Mouse (Mus musculus) hematopoietic stem cell, adult 5-6 weeks (primary cell): Measurements from ENCODE around the gene Fam163a. TPM values are rescaled to one million over a fixed set of nuclear protein-coding genes. Genes with fewer than 3 reads are reported as not detected.
A peak's percentile ranks its signal among the peaks of the same experiment; 100 is the strongest.

Experiments
- ATAC-seq, 2 experiments: fragments of 125-278 bp in 1 of 2; replicated peaks in 1 of 2; 2 replicates each; pipeline ENCODE4 v1.8.0; 2016 to 2017; ENCODE audit warnings: inconsistent platforms in 2 of 2, mild to moderate bottlenecking in 2 of 2, moderate number of reproducible peaks in 2 of 2, low read depth in 1 of 2, moderate TSS enrichment in 1 of 2; ENCODE audit not compliant: low FRiP score in 2 of 2, poor library complexity in 2 of 2, severe bottlenecking in 2 of 2, insufficient read depth in 1 of 2, low TSS enrichment in 1 of 2
- total RNA-seq: library from RNA; stranded (forward); fragments of 172-1452, 232-1000 nt; gene quantifications from 2 replicates; pipeline ENCODE4 v1.2.3, GENCODE M21; 2017

The Fam163a gene
- total RNA-seq, 1 experiment from 2014 or later: not detected

DNA sequence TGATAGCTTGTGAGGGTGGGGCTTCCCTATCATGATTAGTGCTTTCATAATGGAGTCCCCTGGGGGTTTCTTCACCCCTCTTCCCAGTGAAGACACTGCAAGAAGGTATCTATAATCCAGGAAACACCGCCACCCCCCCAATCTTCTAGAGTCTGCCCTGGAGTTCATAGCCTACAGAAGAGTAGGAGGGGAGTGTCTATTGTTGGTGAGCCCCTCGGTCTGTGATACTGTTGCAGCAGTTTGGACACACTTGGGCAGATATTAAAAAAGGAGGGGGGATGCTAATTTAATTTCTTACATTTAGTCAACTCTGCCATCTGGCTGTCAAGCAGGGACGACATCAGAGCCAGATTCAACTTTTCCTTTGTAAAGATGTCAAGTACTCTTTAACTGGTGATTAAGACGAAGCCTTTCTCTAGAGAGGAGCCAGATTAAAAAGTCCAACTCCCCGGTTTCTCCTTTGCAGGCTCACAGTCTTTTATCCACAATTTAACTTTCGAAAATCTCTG, 7.0 kb upstream of the Fam163a start:
- no peak for ATAC-seq

DNA sequence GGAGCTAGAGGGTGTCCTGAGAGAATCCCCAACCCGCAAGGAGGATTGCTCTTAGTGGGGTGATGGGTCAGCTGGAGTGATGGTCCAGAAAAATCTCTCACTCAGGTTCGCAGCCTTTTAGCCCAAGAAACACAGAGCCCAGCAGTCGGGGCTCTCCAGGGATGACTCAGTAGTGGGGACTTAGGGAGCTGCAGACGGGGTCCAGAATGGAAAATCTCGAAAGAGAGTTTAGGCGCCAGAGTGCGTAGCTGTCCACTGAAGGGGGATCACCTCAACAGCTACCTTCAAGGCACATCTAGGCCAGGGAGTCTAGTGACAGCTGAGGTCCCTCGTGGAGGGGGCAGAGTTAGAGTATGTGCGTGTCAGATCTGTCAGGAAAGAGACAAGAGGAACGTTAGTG, 338 bp upstream of the Fam163a start:
- no peak for ATAC-seq

DNA sequence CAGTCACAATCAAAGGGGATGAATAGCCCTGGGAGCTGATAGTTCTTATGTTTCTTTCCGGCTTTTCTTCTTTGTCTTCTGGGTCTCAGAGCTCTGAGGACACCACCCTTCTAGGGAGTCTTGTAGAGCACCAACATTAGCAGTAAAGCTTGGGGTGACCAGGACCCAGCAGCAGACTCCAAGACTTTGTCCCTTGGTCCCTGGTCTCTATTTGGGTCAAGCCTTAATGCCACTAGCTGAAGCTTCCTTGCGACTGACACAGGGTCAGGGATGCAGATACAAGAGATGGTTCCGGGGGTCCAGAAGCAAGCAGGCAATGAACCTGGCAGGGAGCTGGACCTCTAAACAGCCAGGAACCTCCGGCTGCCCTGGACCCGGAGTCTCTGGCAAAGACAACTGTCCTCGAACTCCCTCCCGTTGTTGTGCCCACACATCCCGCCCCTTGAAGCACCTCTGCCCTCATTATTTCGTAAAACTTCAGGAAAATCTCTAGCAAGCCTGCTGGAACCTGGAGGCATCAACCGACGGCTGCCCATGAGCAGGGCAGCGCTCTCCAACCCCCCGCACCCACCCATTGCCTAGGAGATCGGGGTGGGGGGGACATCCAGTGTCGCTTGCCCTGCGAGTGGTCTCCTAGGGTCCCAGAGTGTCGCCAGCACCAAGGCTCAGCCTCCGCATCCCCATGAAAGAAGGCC, 718 bp downstream of the Fam163a start:
- no peak for ATAC-seq

DNA sequence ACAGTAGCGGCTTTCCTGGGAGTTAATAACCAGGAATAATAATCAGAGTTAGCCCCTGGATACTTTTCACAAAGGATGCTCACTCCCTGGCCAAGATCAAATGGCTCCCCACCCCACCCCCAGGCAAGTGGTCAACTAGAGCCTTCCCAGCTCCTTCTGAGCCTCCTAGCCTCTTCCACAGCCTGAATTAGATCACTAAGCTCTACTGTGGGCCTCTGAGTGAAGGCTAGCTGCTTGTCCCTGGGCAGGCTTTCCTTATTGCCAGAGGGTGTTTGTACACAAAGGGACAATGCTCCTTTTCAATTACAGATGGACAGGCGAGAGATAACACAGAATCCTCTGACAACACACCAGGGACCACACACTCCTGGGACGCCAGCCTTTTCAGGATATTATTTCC, 2.2 kb downstream of the Fam163a start:
- no peak for ATAC-seq

DNA sequence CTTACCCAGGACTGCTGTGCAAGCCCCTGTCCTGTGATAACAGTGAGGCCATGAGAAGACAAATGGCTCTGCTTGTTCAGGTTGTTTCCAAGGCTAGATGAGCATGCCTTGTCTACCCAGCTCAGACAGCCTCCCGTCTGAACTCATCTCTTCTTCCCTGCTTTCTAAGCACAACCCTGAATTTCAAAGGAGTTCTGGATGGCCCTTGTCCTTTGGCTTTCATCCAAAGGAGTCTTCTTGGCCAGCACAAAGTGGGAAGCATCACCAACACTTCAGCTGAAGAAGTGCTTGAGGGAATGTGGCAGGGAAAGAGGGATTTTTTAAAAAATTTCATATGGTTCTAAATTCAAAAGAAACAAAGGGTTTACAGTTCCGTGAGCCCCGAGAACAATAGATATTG, 3.8 kb downstream of the Fam163a start:
- no peak for ATAC-seq

DNA sequence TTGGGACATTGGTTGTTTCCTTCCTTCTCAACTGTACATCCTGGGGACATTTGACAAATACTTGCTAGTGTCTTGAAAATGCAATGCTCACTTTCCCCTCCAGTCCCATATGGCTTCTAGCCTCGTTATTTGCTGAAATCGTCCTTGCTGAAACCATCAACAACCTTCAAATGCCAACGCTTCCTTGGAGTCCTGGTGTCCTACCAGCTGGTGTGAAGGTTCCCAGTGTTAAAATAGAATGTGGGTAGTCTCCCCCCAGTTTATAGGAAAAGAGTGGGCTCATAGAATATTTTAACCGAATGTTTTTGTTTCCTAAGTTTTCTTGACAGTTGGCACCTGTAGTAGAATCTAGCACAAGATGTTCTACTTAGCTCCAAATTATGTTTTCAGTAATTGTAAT, 7.2 kb downstream of the Fam163a start:
- ATAC-seq: no peak

DNA sequence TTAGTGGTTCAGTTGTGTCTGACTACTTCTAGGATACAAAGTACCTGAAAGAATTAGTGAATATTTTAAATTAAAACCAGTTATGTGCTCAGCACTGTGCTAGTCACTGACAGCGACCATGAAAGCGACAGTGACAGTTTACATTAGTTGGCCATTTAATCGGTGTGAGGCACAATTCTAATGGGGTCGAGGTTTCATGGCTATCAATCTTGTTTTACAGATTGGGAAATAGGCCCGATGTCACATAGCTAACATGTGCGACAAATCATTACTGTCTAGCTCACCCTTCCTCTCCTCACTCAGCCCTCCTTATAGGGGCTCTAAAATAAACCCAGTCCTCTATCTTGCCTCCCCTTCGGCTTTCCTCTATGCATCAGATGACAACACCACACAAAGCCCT, 11.5 kb downstream of the Fam163a start:
- no peak for ATAC-seq

DNA sequence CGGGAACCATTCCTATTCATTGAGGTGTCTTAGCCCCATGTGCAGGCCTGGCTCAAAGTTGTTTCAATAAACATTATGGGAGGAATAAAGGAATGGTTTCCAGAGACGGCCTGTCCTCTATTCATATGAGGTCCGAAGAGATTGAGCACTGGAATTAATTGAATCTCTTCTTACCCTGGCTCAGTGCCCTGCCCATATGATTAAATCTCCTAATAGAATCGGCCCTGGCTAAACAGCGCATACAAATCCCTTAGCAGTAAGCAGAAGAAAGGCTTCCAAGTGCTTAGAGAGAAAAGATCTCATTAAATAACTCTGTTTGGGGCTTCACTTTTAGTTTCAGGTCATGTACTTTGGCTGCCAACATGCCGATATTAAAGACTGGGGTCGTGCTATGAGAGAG, 12.0 kb downstream of the Fam163a start:
- no peak for ATAC-seq

DNA sequence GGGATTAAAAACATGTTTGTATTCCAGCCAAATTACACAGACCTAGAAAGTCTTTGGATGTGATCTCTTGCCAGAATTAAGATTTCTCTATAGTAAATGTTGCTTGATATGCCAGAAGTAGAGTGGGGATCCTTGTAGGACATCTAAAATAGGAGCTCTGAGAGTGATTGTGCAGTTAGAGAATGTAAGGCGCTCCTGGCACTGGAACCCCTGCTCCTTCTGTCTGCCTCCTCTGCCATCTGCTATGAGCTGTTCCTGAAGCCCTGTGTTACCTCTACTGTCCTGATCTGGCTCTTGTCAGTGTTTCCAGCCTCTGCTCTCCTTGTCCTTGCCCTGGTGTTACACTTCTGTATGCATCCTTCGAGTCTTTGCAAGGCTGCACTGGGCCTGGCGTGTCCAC, 18.2 kb downstream of the Fam163a start:
- no peak for ATAC-seq

DNA sequence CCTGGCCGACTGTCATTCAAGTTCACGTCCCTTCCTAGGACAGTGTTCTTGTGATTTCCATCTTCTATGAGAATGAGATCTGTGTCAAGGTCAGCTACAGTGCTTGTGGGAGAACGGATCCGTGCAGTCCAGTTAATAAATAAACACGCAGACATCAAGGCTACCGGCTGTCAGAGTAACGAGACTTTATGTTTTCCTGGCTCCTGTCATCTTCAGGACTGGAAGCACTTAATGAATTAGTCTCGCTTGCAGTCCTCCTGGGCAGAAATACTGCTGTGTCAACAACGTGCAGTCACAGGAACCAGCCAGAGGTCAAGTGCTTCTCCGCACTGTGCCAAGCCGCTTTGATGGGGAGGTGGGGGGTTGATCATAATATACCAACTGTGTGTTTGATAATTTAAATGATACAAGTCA, 20.7 kb downstream of the Fam163a start:
- ATAC-seq: no peak

DNA sequence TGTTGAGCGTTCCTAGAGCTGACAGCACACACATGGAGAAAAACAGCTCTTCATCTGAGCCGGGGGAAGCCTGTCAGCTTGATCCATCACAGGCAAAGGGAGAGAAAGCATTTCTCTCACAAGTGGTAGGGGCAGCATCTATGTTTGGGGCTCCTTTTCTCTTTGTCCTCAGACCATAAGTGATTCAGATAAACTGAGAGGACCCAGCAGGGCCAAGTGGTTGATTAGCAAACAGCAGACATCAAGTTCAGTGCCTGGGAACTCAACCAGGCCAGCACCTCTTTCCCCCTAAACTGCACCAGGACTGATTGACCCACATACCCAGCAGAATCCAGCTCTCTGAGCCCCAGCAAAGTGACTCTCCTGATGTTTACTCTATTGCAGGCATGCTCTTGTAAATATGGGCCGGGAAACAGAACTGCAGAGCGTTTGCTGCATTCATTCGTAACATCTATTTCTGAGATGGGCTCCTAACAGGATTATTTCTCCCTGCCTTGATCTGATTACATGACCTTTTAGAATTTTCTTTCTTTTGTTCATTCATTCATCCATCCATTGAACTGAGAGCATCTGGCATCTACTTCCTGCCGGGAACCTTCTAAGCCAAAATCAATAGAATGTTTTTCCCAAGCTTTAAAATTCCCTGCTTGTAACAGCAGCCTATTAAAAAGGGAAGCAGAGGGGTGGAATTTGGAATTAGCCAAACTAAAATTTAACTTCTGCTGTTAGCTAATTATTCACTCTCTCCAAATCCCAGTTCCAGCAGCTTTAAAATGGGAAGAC, 21.5 kb downstream of the Fam163a start:
- no peak for ATAC-seq

DNA sequence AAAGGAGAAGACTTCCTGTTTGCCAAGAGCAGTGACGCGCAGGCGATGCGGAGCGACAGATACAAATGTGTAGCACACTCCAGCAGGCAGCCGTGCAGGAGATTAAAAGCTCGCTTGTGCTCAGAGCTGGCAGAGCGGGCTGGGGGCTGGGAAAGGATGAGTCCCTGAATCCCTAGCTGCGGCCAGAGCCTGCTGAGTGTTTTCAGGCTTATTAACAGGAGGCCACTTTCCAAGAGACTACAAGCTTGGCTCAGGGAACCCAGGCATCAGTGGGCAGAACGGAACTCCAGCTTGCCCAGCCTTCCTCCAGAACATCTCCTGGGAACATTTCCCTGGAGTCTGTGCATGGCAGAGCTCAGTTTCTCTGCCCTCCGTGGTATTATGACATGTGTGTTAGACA, 25.0 kb downstream of the Fam163a start:
- ATAC-seq: no peak

DNA sequence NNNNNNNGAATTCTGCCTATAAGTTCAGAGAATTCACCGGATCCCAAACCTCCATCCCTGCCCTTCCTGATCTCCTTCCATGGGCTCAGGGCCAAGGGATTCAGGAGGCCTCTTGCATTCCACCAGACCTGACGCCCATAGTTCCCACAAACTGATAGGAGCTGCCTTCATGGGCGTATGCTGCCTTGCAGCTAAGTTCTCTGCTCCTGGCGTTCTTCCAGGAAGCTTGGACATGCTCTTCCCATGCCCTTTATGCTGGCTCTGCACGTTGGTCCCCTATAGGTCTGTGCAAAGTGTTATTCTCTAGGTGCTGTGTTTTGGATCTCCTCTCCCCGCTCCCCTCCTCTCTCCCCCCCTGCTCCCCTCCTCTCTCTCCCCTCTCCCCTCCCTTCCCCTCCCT, 36.1 kb downstream of the Fam163a start:
- ATAC-seq: no peak

DNA sequence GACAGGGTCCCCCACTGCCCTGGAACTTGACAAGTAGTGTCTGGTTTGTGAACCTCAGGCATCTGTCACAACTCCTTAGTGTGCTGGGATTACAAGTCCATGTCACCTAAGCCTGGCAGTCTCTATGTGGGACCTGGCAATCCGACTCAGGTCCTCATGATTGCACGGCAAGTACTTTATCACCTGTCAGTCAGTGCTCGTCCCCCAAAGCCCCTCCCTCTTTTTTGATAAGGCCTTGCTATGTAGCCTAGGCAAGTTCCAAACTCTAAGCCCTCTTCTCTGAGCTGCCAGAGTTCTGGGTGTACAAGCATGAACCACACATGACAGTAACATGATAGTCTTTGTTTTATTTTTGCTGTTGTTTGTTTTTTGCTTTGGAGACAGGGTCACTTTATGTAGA, 88.1 kb downstream of the Fam163a start:
- no peak for ATAC-seq

DNA sequence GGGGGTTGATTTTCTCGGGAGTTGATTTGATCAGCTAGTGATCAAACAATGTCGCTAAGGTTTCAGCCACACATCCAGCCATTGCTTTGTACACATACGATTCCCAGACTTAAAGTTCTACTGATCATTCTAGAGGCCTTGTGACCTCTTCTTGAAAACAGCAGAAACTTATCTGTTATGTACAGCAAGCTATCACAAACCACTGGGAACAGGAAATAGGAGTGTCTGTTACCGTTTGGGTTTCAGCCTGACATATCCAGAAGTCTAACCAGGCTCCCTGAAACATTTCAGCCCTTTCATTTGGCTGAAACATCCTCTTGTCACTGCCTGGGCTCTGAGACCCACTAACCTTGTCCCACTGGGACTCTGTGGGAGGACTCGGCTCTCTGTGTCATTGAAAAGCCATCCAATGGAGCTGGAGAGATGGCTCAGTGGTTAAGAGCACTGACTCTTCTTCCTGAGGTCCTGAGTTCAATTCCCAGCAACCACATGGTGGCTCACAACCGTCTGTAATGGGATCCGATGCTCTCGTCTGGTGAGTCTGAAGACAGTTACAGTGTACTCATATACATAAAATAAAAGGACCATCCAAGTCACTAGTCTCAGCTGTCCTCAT, 90.8 kb downstream of the Fam163a start:
- ATAC-seq: 0 out of 4 replicates have a peak, but pooled peaks of 1 of the 2 experiments have one; percentile 23

DNA sequence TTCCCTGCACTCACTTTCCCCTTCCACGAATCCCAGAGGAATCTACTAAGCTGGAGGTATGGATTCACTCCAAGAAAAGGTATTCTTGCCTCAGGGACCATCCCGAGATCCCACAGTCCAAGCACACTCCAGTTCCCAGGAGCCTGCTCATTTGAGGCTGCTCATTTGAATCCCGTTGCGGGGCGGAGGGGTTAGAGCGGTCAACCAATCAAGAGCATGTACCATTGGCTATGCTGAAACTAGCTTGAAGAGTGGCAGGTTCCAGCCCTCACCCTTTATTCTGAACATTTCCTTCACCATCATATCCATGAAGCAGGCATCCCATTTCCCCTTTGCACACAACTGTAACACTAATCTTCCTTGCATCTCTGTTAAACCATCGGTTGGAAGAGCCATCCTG, 92.7 kb downstream of the Fam163a start:
- no peak for ATAC-seq

DNA sequence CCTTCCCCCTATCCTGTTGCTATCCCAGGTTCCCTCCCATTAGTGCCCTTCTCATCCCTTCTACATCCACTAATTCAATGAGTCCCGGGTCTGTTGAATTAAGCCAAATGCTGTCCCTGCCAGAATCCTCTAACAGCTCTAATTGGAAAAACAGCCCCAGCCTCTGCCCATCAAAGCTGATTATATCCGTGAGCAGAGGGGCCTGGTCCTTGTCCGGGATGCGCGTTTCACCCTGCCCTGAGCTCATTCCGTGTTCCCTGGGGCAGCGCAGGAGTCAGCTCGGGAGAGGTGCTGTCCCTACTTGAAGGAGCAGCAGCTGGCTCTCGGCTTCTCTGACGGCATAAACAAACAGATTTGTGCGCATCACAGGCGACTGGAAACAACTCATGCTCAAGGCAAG, 93.1 kb downstream of the Fam163a start:
- ATAC-seq: no peak

DNA sequence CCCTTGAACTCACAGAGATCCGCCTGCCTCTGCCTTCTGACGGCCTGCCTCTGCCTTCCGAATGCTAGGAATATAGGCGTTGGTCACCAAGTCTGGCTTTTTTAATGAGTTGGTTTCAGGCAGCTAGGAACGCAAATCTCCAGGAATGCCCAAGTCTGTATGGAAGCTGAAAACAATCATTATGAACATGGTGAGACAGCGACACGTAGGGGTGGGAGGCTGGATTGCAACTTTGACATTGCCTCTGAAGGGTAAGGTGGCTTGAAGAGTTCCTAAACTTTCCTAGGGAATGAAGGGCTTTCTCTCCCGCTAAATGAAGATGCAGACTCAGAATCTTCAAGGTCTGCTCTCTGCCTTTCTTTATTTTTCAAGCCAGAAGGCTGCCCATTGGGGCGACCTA, 93.7 kb downstream of the Fam163a start:
- ATAC-seq: no peak
